Mouse (Mus musculus) stomach, embryonic 16.5 days (tissue): ENCODE results near the gene Mical1. TPM values are rescaled to one million over a fixed set of nuclear protein-coding genes. Genes with fewer than 3 reads are reported as not detected.
A peak's percentile ranks its signal among the peaks of the same experiment; 100 is the strongest.

Experiments used
- ATAC-seq: fragments of 200-750 bp; cut with Nextera tagmentation; 2 replicates; pipeline ENCODE4 v1.8.0; 2017; ENCODE audit warnings: moderate number of reproducible peaks, moderate TSS enrichment; ENCODE audit not compliant: insufficient read depth, low FRiP score
- H3K27ac ChIP-seq: fragments of 300-500 bp; sonication (generic); 2 replicates; pipeline ENCODE4 v1.5.1; 2014; ENCODE audit warnings: low read length
- H3K27me3 ChIP-seq: fragments of 300-500 bp; sonication (generic); 2 replicates; pipeline ENCODE4 v1.6.1; 2014; ENCODE audit warnings: low read length, control low read depth, mixed read lengths; ENCODE audit not compliant: control insufficient read depth, insufficient read depth
- H3K36me3 ChIP-seq: fragments of 300-500 bp; sonication (generic); 2 replicates; pipeline ENCODE4 v1.6.1; 2014; ENCODE audit warnings: low read length; ENCODE audit not compliant: control insufficient read depth, insufficient read depth
- H3K4me1 ChIP-seq: fragments of 300-500 bp; sonication (generic); 2 replicates; pipeline ENCODE4 v1.6.1; 2014; ENCODE audit warnings: low read length, control low read depth, mixed read lengths; ENCODE audit not compliant: control insufficient read depth, insufficient read depth
- H3K4me2 ChIP-seq: fragments of 300-500 bp; sonication (generic); 2 replicates; pipeline ENCODE4 v1.6.1; 2014; ENCODE audit warnings: low read depth, low read length, mixed read lengths
- H3K4me3 ChIP-seq: fragments of 300-500 bp; sonication (generic); replicated peaks from 2 replicates; pipeline ENCODE4 v1.5.1; 2014; ENCODE audit warnings: mild to moderate bottlenecking, low read length
- H3K9ac ChIP-seq: fragments of 300-500 bp; sonication (generic); 2 replicates; pipeline ENCODE4 v1.6.1; 2014; ENCODE audit warnings: low read length
- H3K9me3 ChIP-seq: fragments of 300-500 bp; sonication (generic); replicated peaks from 2 replicates; pipeline ENCODE4 v1.6.1; 2016; ENCODE audit warnings: low read length, control low read depth; ENCODE audit not compliant: control insufficient read depth
- WGBS: fragments of 180-500 bp; shearing (Covaris S2); extraction: QIAGEN DNeasy Blood & Tissue Kit; methylation state at CpG from one replicate; pipeline ENCODE4 v1.1.7; 2014; 5-methylcytosine and 5-hydroxymethylcytosine counted together
- polyA plus RNA-seq: library from polyadenylated mRNA; unstranded; fragments of >200 nt; fragmentation: Nextera tagmentation; extraction: Ambion mirVana; gene quantifications from 2 replicates; pipeline ENCODE4 v1.2.1, GENCODE M21; 2015

Mical1 gene
- polyA plus RNA-seq, 1 experiment from 2014 or later = 35.7 TPM

DNA sequence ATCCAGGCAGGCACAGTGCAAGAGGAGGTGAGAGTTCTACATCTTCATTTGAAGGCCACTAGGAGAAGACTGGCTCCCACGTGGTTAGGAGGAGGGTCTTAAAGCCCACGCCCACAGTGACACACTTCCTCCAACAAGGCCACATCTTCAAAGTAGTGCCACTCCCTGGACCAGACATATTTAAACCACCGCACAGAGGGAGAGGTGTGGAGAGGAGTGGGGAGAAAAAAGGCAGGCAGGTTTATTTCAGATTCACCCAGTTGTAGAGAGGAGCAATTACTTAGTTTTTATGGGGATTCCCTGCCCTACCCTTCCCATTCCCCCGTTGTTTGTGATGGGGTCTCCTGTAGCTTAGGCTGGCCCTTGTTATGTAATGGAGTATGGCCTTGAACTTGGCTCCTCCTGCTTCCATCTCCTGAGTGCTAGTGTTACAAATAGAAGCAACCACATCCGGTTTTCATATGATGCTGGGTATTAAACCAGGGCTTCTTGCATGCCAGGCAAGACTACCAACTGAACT is 3.1 kb upstream of the Mical1 start:
- ATAC-seq = no peak
- Histone ChIP-seq H3K27ac (no peak overlapping the region), H3K4me2 (no peak overlapping the region), H3K4me1 (peaks cover 19% of the 10 kb centered on the region), H3K9ac (no peak overlapping the region), H3K27me3 (no peaks in the 10 kb centered on the region), H3K36me3 (no peaks in the 10 kb centered on the region), H3K9me3 (no peaks in the 10 kb centered on the region), H3K4me3 (no peak overlapping the region)
- 72% methylated on average over 5 of the region's 5 CpGs for WGBS

DNA sequence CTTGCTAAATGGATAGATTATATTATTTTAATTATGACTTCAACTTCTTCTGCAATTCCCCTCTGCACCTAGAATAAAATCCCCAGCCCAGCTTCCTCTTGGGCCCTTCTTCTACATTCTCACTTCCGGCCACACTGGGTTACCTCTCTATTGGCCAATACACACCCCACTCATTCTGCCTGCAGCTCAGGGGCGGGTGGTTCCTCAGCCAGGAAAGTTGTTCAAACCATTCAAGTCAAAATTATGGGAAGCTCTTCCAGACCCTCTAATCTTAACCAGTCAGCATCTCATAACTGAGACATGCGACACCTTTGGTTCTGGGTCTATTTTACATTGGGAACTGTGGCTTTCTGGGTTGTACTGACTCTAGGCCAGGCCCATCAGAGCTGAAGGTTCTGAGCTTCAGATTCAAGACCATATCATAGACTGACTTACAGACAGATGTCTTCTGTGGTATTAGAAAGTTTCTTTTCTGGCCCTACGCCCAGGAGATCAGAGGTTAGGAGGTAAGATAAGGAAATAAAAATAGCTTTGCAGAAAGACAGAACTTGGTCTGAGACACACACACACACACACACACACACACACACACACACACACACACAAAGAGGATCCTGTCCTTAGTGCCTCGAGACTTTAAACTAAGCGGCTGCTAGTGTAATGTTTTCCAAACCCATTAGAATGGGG is 2.2 kb upstream of the Mical1 start:
- no peaks in the 10 kb centered on the region for H3K9me3 ChIP-seq
- H3K4me1 ChIP-seq = peaks cover 21% of the 10 kb centered on the region
- no peak overlapping the region for H3K4me3 ChIP-seq
- H3K9ac ChIP-seq = no peak overlapping the region
- no peak for ATAC-seq
- no peaks in the 10 kb centered on the region for H3K27me3 ChIP-seq
- 58% methylated on average over 6 of the region's 6 CpGs for WGBS
- H3K4me2 ChIP-seq = no peak overlapping the region
- peak overlapping the region; percentile 3; the same call in 1 of the 2 replicates for H3K27ac ChIP-seq
- no peaks in the 10 kb centered on the region for H3K36me3 ChIP-seq

- Histone ChIP-seq H3K36me3 (no peaks in the 10 kb centered on the region), H3K4me2 (no peak overlapping the region), H3K9ac (no peak overlapping the region), H3K27ac (peak overlapping the region; percentile 80), H3K9me3 (no peaks in the 10 kb centered on the region), H3K27me3 (no peaks in the 10 kb centered on the region), H3K4me3 (no peak overlapping the region), H3K4me1 (peaks cover 21% of the 10 kb centered on the region)
- no peak for ATAC-seq
- WGBS = 30% methylated on average over 1 of the region's 1 CpGs
Observed at GRCm38 (mm10) chr10:41474981-41475391, 1.1 kb upstream of the Mical1 start.

GRCm38 (mm10) chr10:41477018-41477277 is 834 bp downstream of the Mical1 start:
- Histone ChIP-seq H3K27me3 (no peaks in the 10 kb centered on the region), H3K9ac (peak overlapping the region; percentile 84), H3K4me3 (peak overlapping the region; percentile 73), H3K36me3 (no peaks in the 10 kb centered on the region), H3K27ac (peak overlapping the region; percentile 80), H3K4me2 (peak overlapping the region; percentile 79), H3K9me3 (no peaks in the 10 kb centered on the region), H3K4me1 (peaks cover 21% of the 10 kb centered on the region)
- 1% methylated on average over 9 of the region's 9 CpGs for WGBS
- ATAC-seq = no peak

DNA sequence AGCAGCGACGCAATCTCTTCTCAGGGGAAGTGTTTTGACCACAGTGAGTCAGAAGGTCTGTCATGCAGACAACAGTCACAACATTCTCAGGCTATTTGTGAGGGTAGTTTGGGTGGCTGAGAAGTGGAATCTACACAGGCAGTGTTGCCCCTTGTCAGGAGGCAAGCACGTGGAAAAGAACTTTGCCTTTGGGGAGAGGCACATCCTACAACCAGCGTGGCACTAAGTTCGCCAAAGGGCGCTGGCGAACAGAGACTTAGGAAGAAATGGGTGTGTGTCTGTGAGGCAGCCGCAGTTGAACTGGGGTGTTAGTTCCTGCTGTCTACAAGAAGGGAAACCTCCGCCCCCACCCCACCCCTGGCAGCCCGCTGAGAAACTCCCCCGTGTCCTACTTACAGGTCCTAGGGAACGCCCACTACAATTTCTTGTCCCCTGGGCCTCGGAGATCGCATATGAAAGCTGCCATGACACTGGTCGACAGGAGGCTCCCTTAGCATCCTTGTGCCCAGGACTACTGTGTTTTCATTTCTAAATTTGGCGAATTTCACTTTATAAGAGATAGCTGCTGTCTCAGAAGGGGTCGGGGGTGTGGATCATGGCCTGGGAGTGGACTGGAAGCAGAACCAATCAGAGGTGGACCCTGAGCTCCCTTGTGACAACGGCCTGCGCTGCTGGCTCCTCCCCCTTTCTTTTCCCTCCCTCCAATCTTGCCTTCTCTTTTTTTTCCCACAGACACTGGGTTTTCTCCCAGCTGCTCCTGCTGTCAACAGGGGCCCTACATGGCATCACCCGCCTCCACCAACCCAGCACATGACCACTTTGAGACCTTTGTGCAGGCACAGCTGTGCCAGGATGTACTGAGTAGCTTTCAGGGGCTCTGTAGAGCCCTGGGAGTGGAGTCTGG is 1.4 kb downstream of the Mical1 start:
- Histone ChIP-seq H3K4me2 (peak overlapping the region; percentile 79), H3K4me1 (peaks cover 21% of the 10 kb centered on the region)
- ATAC-seq = peak; percentile 77

DNA sequence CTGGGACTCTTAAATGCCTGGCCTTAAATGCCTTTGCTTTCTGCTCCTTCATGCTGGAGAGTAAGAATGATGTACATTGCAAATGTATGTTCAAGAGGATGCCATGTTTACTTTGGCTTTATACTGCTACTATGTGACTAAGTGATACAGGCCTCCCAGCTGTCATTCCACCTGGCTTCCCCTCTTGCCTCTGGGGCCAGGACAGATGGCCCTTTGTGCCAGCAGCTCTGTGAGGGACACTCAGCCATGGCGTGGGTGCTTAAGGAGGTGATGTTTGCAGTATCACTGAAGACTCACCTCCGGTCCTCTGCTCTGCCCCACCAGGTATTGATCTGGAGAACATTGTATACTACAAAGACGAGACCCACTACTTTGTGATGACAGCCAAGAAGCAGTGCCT is 3.8 kb downstream of the Mical1 start:
- Histone ChIP-seq H3K36me3 (0 out of 2 replicates have a peak, but pooled peaks cover 3% of the 10 kb centered on the region), H3K4me1 (peaks cover 12% of the 10 kb centered on the region), H3K4me3 (no peak overlapping the region), H3K9me3 (no peaks in the 10 kb centered on the region), H3K27me3 (no peaks in the 10 kb centered on the region), H3K27ac (no peak overlapping the region), H3K9ac (no peak overlapping the region; the same call in 1 of the 2 replicates), H3K4me2 (no peak overlapping the region)
- ATAC-seq = no peak
- WGBS = 87% methylated on average over 3 of the region's 3 CpGs

More for the DNA sequence above, 1.4 kb downstream of the Mical1 start:
- no peaks in the 10 kb centered on the region for H3K36me3 ChIP-seq
- peak overlapping the region; percentile 73 for H3K4me3 ChIP-seq
- H3K27ac ChIP-seq = peak overlapping the region; percentile 80
- WGBS = 6% methylated on average over 20 of the region's 20 CpGs
- peak overlapping the region; percentile 84 for H3K9ac ChIP-seq
- no peaks in the 10 kb centered on the region for H3K27me3 ChIP-seq
- no peaks in the 10 kb centered on the region for H3K9me3 ChIP-seq

DNA sequence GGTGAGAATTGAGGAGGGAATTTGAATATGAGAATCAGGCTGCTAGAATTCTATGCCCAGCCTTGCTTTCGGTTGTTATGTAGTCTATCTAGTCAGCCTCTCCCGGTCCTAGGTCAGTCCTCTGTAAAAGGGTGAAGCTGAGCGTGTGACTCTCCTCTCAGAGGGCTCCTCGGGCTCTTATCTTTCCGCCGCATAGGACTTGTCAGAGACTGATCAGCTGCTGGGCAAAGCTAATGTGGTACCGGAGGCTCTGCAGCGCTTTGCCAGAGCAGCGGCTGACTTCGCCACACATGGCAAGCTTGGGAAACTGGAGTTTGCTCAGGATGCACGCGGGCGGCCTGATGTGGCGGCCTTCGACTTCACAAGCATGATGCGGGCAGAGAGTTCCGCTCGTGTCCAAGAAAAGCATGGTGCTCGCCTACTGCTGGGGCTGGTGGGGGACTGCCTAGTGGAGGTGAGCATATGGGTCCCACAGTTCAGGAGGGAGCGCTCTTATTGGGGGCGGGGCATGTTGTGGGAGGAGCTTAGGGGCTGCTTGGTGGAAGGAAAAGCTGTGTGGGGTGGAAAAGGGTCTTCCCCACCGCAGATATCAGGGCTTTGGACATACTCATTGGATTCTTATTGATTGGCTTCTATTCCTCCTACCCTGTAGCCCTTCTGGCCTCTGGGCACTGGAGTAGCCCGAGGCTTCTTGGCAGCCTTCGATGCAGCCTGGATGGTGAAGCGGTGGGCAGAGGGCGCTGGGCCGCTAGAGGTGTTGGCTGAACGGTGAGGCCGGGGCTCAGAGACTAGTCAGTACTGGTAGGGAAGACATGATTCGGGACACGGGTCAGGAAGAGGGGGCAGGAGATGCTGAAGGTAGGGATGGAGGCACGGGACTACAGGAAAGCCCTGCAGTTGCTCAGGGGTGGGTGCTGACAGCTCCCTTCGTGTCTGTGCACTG is 5.1 kb downstream of the Mical1 start:
- Histone ChIP-seq H3K9me3 (no peaks in the 10 kb centered on the region), H3K4me3 (no peak overlapping the region), H3K27ac (no peak overlapping the region), H3K4me1 (peaks cover 4% of the 10 kb centered on the region), H3K36me3 (0 out of 2 replicates have a peak, but pooled peaks cover 3% of the 10 kb centered on the region), H3K4me2 (no peak overlapping the region), H3K27me3 (no peaks in the 10 kb centered on the region), H3K9ac (no peak overlapping the region)
- WGBS = 63% methylated on average over 33 of the region's 33 CpGs
- no peak for ATAC-seq

- no peak overlapping the region for H3K9ac ChIP-seq
- H3K4me1 ChIP-seq = peaks cover 7% of the 10 kb centered on the region
- no peak overlapping the region for H3K27ac ChIP-seq
- 0 out of 2 replicates have a peak, but pooled peaks cover 3% of the 10 kb centered on the region for H3K36me3 ChIP-seq
- H3K27me3 ChIP-seq = no peaks in the 10 kb centered on the region
- H3K4me3 ChIP-seq = no peak overlapping the region
- no peaks in the 10 kb centered on the region for H3K9me3 ChIP-seq
- ATAC-seq = no peak
- WGBS = 84% methylated on average over 7 of the region's 7 CpGs
- no peak overlapping the region for H3K4me2 ChIP-seq
Observed at GRCm38 (mm10) chr10:41482446-41482845, 6.3 kb downstream of the Mical1 start.
